Mouse (Mus musculus) pancreas, adult 10 weeks (tissue): Measurements from ENCODE around the gene Ssh1. TPM values are rescaled to one million over a fixed set of nuclear protein-coding genes. Genes with fewer than 3 reads are reported as not detected.

Experiments used
- polyA plus RNA-seq: library from polyadenylated mRNA; stranded (reverse); fragments of 350-450 nt; fragmentation: Illumina TruSeq; extraction: RNeasy Lipid Tissue Mini Kit (QIAGEN cat#74804); gene quantifications from one replicate; pipeline ENCODE4 v1.2.3, GENCODE M21; 2015; ENCODE audit warnings: low read depth, low replicate concordance; ENCODE audit not compliant: insufficient read depth

Gene Ssh1
- 4.2 TPM for polyA plus RNA-seq

GRCm38 (mm10) chr5:113993487-113994465 lies at the start of gene Ssh1:
Gene Ssh1, minus strand, starts transcription at chr5:113993894.

GRCm38 (mm10) chr5:114003542-114003941 lies 9.8 kb upstream of the Ssh1 start, which contains the start of gene Dao:
Gene Dao, plus strand, starts transcription at chr5:114003703.

GRCm38 (mm10) chr5:113908592-113909441 lies 84.9 kb downstream of the Ssh1 start, which contains the start of gene Coro1c:
Gene Coro1c, minus strand, starts transcription at chr5:113908758.

Other genes starting within 250 kb of the Ssh1 start
- 6.0 TPM for gene Sart3, start 221.4 kb downstream of the Ssh1 start, polyA plus RNA-seq
- gene Iscu, start 221.1 kb downstream of the Ssh1 start, polyA plus RNA-seq, result 46.8 TPM
- 13.5 TPM for gene Tmem119, start 193.4 kb downstream of the Ssh1 start, polyA plus RNA-seq
- 3.7 TPM for gene Selplg, start 161.2 kb downstream of the Ssh1 start, polyA plus RNA-seq
- gene Coro1c, start 85.1 kb downstream of the Ssh1 start, polyA plus RNA-seq, result 9.9 TPM
- not detected for gene Dao, start 9.8 kb upstream of the Ssh1 start, polyA plus RNA-seq
- gene Usp30, start 71.6 kb upstream of the Ssh1 start, polyA plus RNA-seq, result 3.7 TPM
- gene Svop, start 97.7 kb upstream of the Ssh1 start, polyA plus RNA-seq, result 0.46 TPM
- 3.9 TPM for gene Alkbh2, start 134.3 kb upstream of the Ssh1 start, polyA plus RNA-seq
- 2.3 TPM for gene Ung, start 136.5 kb upstream of the Ssh1 start, polyA plus RNA-seq
- gene Acacb, start 152.6 kb upstream of the Ssh1 start, polyA plus RNA-seq, result 9.0 TPM